Mouse (Mus musculus): Measurements from ENCODE around the gene Agmo. TPM values are rescaled to one million over a fixed set of nuclear protein-coding genes. Genes with fewer than 3 reads are reported as not detected.

The Agmo gene
- polyA plus RNA-seq, 1 experiment from 2014 or later, result 1.9 TPM

DNA sequence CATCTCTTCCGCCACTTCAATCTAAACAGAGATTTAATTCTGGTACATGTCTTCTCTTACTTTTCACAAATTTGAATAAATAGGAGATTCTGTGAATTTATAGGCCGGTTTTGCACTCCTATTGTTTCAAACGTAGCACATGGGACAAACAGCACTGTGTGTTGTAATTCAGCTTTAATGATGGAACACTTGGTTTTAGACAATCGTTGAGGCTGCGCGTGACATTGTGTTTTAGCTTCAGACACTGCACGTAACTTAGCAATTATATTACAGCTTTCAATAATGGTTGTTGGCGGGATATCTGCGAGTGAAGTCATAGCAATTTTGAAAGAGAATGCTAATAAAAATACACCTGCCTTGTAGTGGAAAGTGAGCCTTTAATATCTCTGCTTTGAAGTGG, 203.8 kb downstream of the Agmo start:
- 54% methylated on average over 9 of the region's 9 CpGs for WGBS
- no peak overlapping the region for H3K4me3 ChIP-seq
- H3K4me1 ChIP-seq (replicated peaks), result peaks cover 10% of the 10 kb centered on the region; the same call in 1 of the 2 replicates
- no peak for ATAC-seq (ENCODE audit: low read depth)
- H3K9me3 ChIP-seq, result no peaks in the 10 kb centered on the region
- H3K4me2 ChIP-seq, result no peak overlapping the region
- H3K9ac ChIP-seq, result no peak overlapping the region
- H3K36me3 ChIP-seq, result no peaks in the 10 kb centered on the region
- H3K27ac ChIP-seq (replicated peaks), result no peak overlapping the region
- H3K27me3 ChIP-seq, result no peaks in the 10 kb centered on the region

DNA sequence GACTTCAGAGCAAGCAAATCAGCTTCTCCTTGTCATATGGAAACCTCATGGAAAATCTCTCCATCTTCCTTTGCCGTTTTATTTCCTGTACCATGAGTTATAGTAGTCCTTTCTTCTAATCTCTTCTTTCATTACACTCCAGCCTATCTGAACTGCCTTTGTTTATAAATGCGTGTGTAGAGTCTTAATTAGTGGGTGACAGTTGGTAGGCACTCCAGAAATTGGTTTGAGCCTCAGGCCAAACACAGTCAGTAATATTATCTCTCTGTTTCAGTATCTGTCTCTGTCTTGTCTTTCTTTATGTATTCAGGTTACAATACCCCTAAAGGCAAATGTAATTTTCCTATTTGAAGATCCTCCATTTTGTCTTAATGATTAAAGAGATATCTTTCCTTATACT, 208.2 kb downstream of the Agmo start:
- H3K4me3 ChIP-seq, result no peak overlapping the region
- H3K9me3 ChIP-seq, result no peaks in the 10 kb centered on the region
- WGBS, result 30% methylated on average over 2 of the region's 2 CpGs
- H3K27ac ChIP-seq (replicated peaks), result no peak overlapping the region
- peaks cover 12% of the 10 kb centered on the region; the same call in 1 of the 2 replicates for H3K4me1 ChIP-seq (replicated peaks)
- no peaks in the 10 kb centered on the region for H3K36me3 ChIP-seq
- no peaks in the 10 kb centered on the region for H3K27me3 ChIP-seq
- H3K9ac ChIP-seq, result no peak overlapping the region
- ATAC-seq (ENCODE audit: low read depth), result no peak; the same call in 1 of the 2 replicates
- H3K4me2 ChIP-seq, result no peak overlapping the region

DNA sequence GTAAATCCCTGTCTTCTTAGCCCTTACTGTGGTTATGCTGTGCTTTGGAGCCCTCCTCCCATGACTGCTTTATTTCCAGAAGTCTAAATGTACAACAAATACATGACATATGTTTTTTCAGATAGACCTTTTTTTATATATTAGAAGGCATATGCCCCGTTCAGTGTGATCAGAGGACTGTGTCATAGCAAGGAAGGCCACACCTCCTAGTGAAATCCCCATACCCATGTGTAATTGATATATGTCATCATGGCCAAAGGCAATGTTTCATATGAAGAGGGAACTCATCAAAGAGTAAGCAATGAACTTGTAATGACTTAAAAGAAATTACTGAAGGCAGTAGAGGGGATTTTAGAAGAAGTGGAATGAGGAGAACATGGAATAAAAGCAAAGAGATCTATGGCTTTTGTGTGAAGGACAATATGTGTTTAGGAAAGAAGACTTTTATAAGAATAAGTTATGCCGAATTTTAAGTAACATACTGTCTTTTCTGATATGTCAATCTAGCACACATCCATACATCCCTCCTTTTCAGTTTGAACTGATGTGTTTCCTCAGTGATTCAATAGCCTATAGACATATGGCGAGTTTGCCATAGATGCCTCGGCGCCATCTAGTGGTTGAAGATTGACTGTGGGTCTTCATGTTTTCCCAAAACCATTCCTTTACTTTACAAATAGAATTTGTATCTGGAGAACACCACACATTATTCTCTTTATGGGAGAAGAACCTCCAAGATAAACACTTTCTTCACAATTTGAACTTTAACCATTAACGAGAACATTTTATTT, 209.1 kb downstream of the Agmo start:
- no peaks in the 10 kb centered on the region for H3K9me3 ChIP-seq
- peak; percentile 75; the same call in 1 of the 2 replicates for ATAC-seq (ENCODE audit: low read depth)
- H3K4me3 ChIP-seq, result no peak overlapping the region
- H3K9ac ChIP-seq, result no peak overlapping the region
- no peaks in the 10 kb centered on the region for H3K36me3 ChIP-seq
- no peak overlapping the region for H3K4me2 ChIP-seq
- H3K27ac ChIP-seq (replicated peaks), result no peak overlapping the region
- 11% methylated on average over 6 of the region's 6 CpGs for WGBS
- no peaks in the 10 kb centered on the region for H3K27me3 ChIP-seq
- peaks cover 10% of the 10 kb centered on the region; the same call in 1 of the 2 replicates for H3K4me1 ChIP-seq (replicated peaks)

DNA sequence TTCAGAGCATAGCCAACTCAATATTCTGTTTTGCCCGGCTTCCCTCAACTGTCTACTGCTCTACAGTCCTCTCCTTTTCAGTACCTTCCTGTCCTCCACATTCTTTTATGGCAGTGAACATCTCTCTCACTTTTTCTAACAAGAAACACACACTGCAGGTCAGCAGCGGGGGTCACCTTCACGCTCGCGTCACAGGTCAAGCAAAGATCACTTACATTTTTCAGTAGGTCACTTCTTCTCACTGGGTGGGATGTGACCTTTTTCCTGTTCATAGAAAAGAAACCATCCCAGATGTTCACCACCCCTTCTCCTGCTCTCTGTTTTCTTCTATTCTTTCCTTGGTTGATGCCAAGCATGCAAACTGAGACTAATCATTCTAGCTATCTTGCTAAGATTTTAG, 230.2 kb downstream of the Agmo start:
- 74% methylated on average over 5 of the region's 5 CpGs for WGBS
- Histone ChIP-seq H3K36me3 (no peaks in the 10 kb centered on the region), H3K9ac (no peak overlapping the region), H3K4me2 (no peak overlapping the region), H3K27ac (replicated peaks) (no peak overlapping the region), H3K4me3 (no peak overlapping the region), H3K9me3 (no peaks in the 10 kb centered on the region), H3K4me1 (replicated peaks) (no peaks in the 10 kb centered on the region), H3K27me3 (no peaks in the 10 kb centered on the region)
- ATAC-seq (ENCODE audit: low read depth), result no peak

DNA sequence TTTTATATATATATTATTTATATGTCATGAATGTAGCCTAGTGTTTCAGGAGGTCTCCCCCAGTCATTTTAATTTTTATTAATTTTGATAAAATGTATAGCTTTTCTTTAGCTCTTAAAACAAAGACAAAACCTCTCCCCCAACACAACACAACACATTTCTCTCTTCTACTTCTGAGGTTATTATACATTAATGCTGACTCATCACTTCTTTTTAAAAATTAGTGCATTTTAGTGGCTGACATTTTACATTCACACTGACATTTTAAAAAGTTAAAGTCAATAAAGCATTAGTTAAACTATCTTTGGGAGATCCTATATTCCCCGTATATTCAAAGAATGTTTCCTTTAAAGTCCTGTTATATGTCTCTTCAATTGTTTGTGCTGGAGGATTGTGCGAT, 235.4 kb downstream of the Agmo start:
- no peak for ATAC-seq (ENCODE audit: low read depth)
- Histone ChIP-seq H3K27me3 (no peaks in the 10 kb centered on the region), H3K9me3 (no peaks in the 10 kb centered on the region), H3K27ac (replicated peaks) (no peak overlapping the region), H3K9ac (no peak overlapping the region), H3K4me2 (no peak overlapping the region), H3K4me3 (no peak overlapping the region), H3K4me1 (replicated peaks) (no peaks in the 10 kb centered on the region), H3K36me3 (no peaks in the 10 kb centered on the region)
- WGBS, result 90% methylated on average over 2 of the region's 2 CpGs

DNA sequence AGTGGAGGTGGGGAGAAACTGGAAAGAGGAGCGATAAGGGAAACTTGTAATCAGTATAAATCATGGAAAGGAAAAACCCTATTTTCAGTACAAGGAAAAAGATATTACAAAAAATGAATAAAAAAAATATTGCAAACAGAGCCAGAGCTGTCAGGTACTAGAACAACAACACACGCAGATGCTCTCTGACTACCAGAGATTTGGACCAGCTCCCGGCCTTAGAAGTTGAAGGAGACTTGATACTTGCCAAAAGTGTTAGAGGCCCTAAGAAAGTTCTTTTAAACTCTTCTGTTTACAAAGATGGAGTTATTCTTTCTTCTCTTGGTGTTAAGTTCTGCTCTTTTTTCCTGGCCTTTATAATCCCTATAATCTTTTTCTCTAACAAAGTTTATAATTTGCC, 246.6 kb downstream of the Agmo start:
- WGBS, result 93% methylated on average over 3 of the region's 3 CpGs
- no peaks in the 10 kb centered on the region for H3K36me3 ChIP-seq
- no peak overlapping the region for H3K27ac ChIP-seq (replicated peaks)
- H3K27me3 ChIP-seq, result no peaks in the 10 kb centered on the region
- no peak for ATAC-seq (ENCODE audit: low read depth)
- no peak overlapping the region for H3K4me2 ChIP-seq
- H3K4me3 ChIP-seq, result no peak overlapping the region
- no peak overlapping the region for H3K9ac ChIP-seq
- H3K4me1 ChIP-seq (replicated peaks), result no peaks in the 10 kb centered on the region
- no peaks in the 10 kb centered on the region for H3K9me3 ChIP-seq

DNA sequence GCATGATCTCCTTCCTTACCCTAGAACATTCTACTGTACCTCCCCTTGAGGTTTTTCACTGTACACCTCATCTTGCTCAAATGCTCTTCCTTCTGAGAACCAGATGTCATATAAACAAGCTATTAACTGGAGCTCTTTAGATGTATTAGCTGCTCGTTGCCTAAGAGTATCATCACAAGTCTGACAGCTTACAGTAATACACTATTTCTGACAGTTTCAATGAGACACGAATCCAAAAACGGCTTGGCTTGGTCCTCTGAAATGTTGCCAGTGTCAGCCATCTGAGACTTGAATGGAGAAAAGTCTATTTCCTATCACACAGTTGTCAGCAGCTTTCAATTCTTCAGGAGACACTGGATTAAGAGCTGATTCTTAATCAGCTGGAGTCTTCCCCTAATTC, 257.4 kb downstream of the Agmo start:
- H3K4me2 ChIP-seq, result no peak overlapping the region
- no peak overlapping the region for H3K9ac ChIP-seq
- no peaks in the 10 kb centered on the region for H3K4me1 ChIP-seq (replicated peaks)
- H3K27me3 ChIP-seq, result no peaks in the 10 kb centered on the region
- H3K9me3 ChIP-seq, result no peaks in the 10 kb centered on the region
- no peak overlapping the region for H3K27ac ChIP-seq (replicated peaks)
- no peak overlapping the region for H3K4me3 ChIP-seq
- WGBS, result 84% methylated on average over 3 of the region's 3 CpGs
- no peak for ATAC-seq (ENCODE audit: low read depth)
- no peaks in the 10 kb centered on the region for H3K36me3 ChIP-seq

DNA sequence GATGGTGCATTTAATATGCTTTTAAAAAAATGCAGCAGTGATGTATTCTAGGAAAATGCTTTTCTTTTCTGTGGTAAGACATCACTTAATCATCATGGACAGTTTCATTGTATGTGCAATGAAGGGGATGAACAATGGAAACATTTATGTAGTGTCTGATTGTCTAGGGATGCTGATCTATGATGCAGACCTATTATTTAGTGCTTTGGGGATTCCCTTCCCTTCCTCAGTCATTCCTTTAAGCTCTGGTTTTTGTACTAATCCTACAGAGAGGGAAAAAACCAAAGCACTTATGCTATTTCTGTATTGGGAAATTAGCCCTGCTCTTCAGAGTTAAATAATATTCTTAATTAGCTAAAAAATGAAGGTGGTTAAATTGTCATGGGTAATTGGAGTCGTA, 266.0 kb downstream of the Agmo start:
- 61% methylated on average over 1 of the region's 1 CpGs for WGBS
- no peak overlapping the region for H3K4me3 ChIP-seq
- no peaks in the 10 kb centered on the region for H3K9me3 ChIP-seq
- ATAC-seq (ENCODE audit: low read depth), result peak; percentile 53; the same call in 1 of the 2 replicates
- H3K27ac ChIP-seq (replicated peaks), result no peak overlapping the region
- H3K4me1 ChIP-seq (replicated peaks), result no peaks in the 10 kb centered on the region
- no peak overlapping the region for H3K9ac ChIP-seq
- H3K4me2 ChIP-seq, result no peak overlapping the region
- H3K27me3 ChIP-seq, result no peaks in the 10 kb centered on the region
- H3K36me3 ChIP-seq, result no peaks in the 10 kb centered on the region

DNA sequence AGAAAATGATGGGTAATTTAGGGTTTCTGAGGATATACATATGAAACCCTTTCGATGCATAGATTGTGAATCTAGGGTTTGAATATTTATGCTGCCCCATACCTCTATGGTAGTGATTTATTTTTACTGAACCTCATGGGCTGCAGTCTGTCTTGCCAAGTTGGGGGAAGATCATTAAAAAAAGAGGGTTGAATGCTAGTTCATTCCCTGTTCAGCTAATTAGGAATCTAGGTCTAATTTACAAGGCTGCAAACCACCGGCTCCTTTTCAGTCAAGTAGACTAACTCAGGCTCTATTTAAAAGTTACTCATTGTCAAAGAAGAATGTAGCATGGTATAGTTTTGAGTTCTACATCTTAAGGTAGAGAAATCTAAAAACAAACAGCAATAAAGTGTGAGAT, 266.4 kb downstream of the Agmo start:
- no peak overlapping the region for H3K4me2 ChIP-seq
- no peaks in the 10 kb centered on the region for H3K4me1 ChIP-seq (replicated peaks)
- H3K27ac ChIP-seq (replicated peaks), result no peak overlapping the region
- H3K9ac ChIP-seq, result no peak overlapping the region
- no peaks in the 10 kb centered on the region for H3K36me3 ChIP-seq
- ATAC-seq (ENCODE audit: low read depth), result no peak
- H3K9me3 ChIP-seq, result no peaks in the 10 kb centered on the region
- no peaks in the 10 kb centered on the region for H3K27me3 ChIP-seq
- 55% methylated on average over 2 of the region's 2 CpGs for WGBS
- H3K4me3 ChIP-seq, result no peak overlapping the region

DNA sequence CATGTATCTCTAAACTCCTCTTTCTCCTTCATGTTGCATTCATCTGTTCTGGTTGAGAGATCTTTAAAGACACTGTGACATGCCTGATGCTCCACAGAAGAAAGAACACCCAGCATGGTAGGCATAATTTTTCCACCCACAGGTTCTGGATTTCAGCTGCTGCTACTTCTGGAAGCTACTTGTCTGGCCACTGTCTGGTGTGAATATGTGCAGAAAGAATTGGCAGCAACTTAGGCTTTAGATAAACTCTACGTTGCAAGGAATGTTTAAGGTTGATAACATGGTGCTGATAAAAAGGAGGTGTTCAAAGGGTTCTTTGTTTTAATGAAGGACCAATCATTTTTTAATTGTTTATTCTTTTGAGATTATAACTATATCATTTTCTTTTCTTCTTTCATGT, 280.3 kb downstream of the Agmo start:
- H3K27ac ChIP-seq (replicated peaks), result no peak overlapping the region
- H3K9ac ChIP-seq, result no peak overlapping the region
- no peaks in the 10 kb centered on the region for H3K27me3 ChIP-seq
- no peak overlapping the region for H3K4me3 ChIP-seq
- H3K4me2 ChIP-seq, result no peak overlapping the region
- H3K9me3 ChIP-seq, result peaks cover 11% of the 10 kb centered on the region
- ATAC-seq (ENCODE audit: low read depth), result no peak
- no peaks in the 10 kb centered on the region for H3K36me3 ChIP-seq
- H3K4me1 ChIP-seq (replicated peaks), result no peaks in the 10 kb centered on the region
- 78% methylated on average over 1 of the region's 1 CpGs for WGBS

DNA sequence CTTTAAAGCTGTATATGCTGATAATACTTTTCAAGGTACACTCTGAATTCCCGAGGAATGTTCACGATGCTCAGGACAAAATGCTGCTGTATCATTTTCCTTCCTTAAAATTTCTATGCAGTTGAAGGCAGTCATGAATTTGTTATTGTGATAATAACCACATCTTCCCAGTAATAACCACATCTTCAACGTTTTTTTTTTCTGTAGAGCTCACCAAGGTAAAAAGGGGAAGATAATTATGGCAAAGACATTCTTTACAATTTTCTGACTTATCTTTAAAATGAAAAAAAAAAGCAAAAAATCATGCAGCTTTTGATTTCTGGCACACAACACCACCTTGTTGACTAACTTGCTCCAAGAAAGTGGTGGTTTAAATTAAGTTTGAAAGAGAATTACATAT, 283.2 kb downstream of the Agmo start:
- ATAC-seq (ENCODE audit: low read depth), result no peak
- Histone ChIP-seq H3K4me3 (no peak overlapping the region), H3K27me3 (no peaks in the 10 kb centered on the region), H3K4me2 (no peak overlapping the region), H3K36me3 (no peaks in the 10 kb centered on the region), H3K9me3 (peaks cover 11% of the 10 kb centered on the region), H3K9ac (no peak overlapping the region), H3K27ac (replicated peaks) (no peak overlapping the region), H3K4me1 (replicated peaks) (no peaks in the 10 kb centered on the region)
- WGBS, result 82% methylated on average over 3 of the region's 3 CpGs

DNA sequence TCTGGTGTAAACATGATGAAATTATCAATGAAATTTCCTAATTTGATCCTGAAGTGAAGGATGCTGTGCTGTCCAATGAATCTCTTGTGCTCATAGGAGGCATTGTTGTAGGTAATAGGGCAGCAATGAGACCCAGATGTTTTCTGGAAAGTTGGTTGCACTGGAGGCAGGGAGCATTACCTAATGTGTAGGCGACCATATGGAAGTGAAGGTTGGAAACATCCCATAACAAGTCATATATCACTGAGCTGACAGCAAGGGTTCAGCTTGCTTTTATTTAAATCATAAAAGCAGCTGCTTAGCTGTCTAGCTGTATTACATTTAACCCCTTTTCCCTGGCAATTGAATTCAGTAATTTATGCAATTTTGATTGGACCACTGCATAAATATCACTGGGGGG, 299.6 kb downstream of the Agmo start:
- WGBS, result 63% methylated on average over 1 of the region's 1 CpGs
- no peak overlapping the region for H3K9ac ChIP-seq
- H3K36me3 ChIP-seq, result no peaks in the 10 kb centered on the region
- ATAC-seq (ENCODE audit: low read depth), result no peak
- no peak overlapping the region for H3K4me2 ChIP-seq
- H3K27me3 ChIP-seq, result no peaks in the 10 kb centered on the region
- no peak overlapping the region for H3K4me3 ChIP-seq
- H3K9me3 ChIP-seq, result no peaks in the 10 kb centered on the region
- no peak overlapping the region for H3K27ac ChIP-seq (replicated peaks)
- no peaks in the 10 kb centered on the region for H3K4me1 ChIP-seq (replicated peaks)

DNA sequence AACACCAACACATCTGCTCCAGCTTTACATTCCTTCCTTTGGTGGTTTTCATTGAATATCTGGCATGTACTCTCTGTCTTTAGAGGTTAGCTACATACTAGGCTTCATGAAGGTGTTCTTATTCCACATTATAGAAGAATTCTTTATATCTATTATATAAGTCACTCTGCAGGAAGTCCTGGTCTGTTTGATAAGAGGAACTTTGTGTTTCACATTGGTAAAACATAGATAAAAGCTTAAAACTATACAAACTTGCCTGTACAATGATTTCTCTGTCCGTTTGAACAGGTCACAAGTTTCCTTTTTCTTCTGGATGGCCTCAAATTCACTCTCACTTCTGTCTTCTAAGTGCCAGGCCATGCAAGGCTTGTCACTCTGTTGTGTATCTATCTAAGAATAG, 316.8 kb downstream of the Agmo start:
- no peak for ATAC-seq (ENCODE audit: low read depth)
- Histone ChIP-seq H3K4me3 (no peak overlapping the region), H3K27ac (replicated peaks) (no peak overlapping the region), H3K4me1 (replicated peaks) (no peaks in the 10 kb centered on the region), H3K4me2 (no peak overlapping the region), H3K27me3 (no peaks in the 10 kb centered on the region), H3K36me3 (no peaks in the 10 kb centered on the region), H3K9ac (no peak overlapping the region), H3K9me3 (no peaks in the 10 kb centered on the region)
- WGBS, result 59% methylated on average over 1 of the region's 1 CpGs

All from neural tube, embryonic 13.5 days (tissue).